Mouse (Mus musculus): Measurements from ENCODE around the gene Lingo2. TPM values are rescaled to one million over a fixed set of nuclear protein-coding genes. Genes with fewer than 3 reads are reported as not detected.
"Not testable (repeated sequence)": the region's sequence is repeated elsewhere in the genome, so short reads cannot be mapped to it uniquely, and the experiment has no call there.

Lingo2 gene
- polyA plus RNA-seq, 2 experiments from 2014 or later, result not detected

GRCm38 (mm10) chr4:35823322-35823870 is 1128.2 kb downstream of the Lingo2 start:
- ATAC-seq, result no peak

- no peak for ATAC-seq
Observed at GRCm38 (mm10) chr4:35820701-35821100, 1130.8 kb downstream of the Lingo2 start.

GRCm38 (mm10) chr4:35814698-35815097 is 1136.8 kb downstream of the Lingo2 start:
- ATAC-seq, result no peak

- ATAC-seq, result no peak
Observed at GRCm38 (mm10) chr4:35807497-35808210, 1143.9 kb downstream of the Lingo2 start.

- no peak for ATAC-seq
Observed at GRCm38 (mm10) chr4:35806881-35807464, 1144.6 kb downstream of the Lingo2 start.

- no peak for ATAC-seq
Observed at GRCm38 (mm10) chr4:35784255-35784921, 1167.2 kb downstream of the Lingo2 start.

- ATAC-seq, result no peak
Observed at GRCm38 (mm10) chr4:35770810-35771209, 1180.7 kb downstream of the Lingo2 start.

GRCm38 (mm10) chr4:35766905-35767304 is 1184.6 kb downstream of the Lingo2 start:
- no peak for ATAC-seq

- ATAC-seq, result no peak
Observed at GRCm38 (mm10) chr4:35761181-35761580, 1190.4 kb downstream of the Lingo2 start.

- no peak for ATAC-seq
Observed at GRCm38 (mm10) chr4:35752121-35752860, 1199.3 kb downstream of the Lingo2 start.

- ATAC-seq, result no peak
Observed at GRCm38 (mm10) chr4:35746693-35747092, 1204.9 kb downstream of the Lingo2 start.

GRCm38 (mm10) chr4:35724774-35725173 is 1226.8 kb downstream of the Lingo2 start:
- ATAC-seq, result no peak

- ATAC-seq, result no peak
Observed at GRCm38 (mm10) chr4:35704126-35704525, 1247.4 kb downstream of the Lingo2 start.

- ATAC-seq, result no peak
Observed at GRCm38 (mm10) chr4:35702661-35703060, 1248.9 kb downstream of the Lingo2 start.

- ATAC-seq, result no peak
Observed at GRCm38 (mm10) chr4:35695137-35695522, 1256.4 kb downstream of the Lingo2 start.

GRCm38 (mm10) chr4:35694360-35695136 is 1257.0 kb downstream of the Lingo2 start:
- ATAC-seq, result no peak

GRCm38 (mm10) chr4:35690521-35690920 is 1261.0 kb downstream of the Lingo2 start:
- no peak for ATAC-seq

GRCm38 (mm10) chr4:35688498-35689240 is 1262.9 kb downstream of the Lingo2 start:
- ATAC-seq, result not testable (repeated sequence)

All from activated CD4-positive, CD25-positive, alpha-beta regulatory T cell, adult 4 months (primary cell).